Mouse (Mus musculus): Measurements from ENCODE around the gene Syt12.

- no peak for TF ChIP-seq CTCF (IDR thresholded peaks at IDR 0.05; ENCODE audit: insufficient read depth, low read depth, low read length)
- TF ChIP-seq POLR2A (IDR thresholded peaks at IDR 0.05; ENCODE audit: insufficient read depth, low read depth, low read length), result no peak
These were observed 36.1 kb downstream of the Syt12 start for GRCm38 (mm10) chr19:4441090-4441591.
